In genomic region chr1:73579680-73580079, GRCm38 (mm10) we compare ENCODE assay signal across 21 mouse cellular contexts.
DNase-seq lines count a peak whose midpoint lies in the region; ATAC-seq and TF ChIP-seq lines count a peak whose summit lies in the region.
"Had no signal": no experiment of that assay in that cellular context is flagged by ENCODE, and none has a peak within 500 bp of the region (broad histone marks: within the 10 kb centered on the region; RNA-seq: fewer than 3 reads in every experiment).

No protein-coding gene starts in this region.

- no peak overlapping the region for H3K4me2 ChIP-seq in kidney, embryonic 14.5 days (replicated peaks; ENCODE audit: low read depth, low read length)
- no peak overlapping the region for H3K4me2 ChIP-seq in stomach, embryonic 16.5 days (ENCODE audit: low read depth, low read length)
- H3K4me2 ChIP-seq in stomach, postnatal 0 days (replicated peaks; ENCODE audit: low read depth), result no peak overlapping the region
- H3K4me2 ChIP-seq: hindbrain, embryonic 12.5 days had no signal

- no peak overlapping the region for H3K4me3 ChIP-seq in kidney, embryonic 14.5 days (ENCODE audit: low read length)
- H3K4me3 ChIP-seq in liver, adult 2 months (ENCODE audit: insufficient read depth, low read depth, low read length), result no peak overlapping the region
- no peak overlapping the region for H3K4me3 ChIP-seq in stomach, embryonic 16.5 days (replicated peaks; ENCODE audit: low read length)
- H3K4me3 ChIP-seq in stomach, postnatal 0 days (ENCODE audit: low read depth, low read length), result no peak overlapping the region
- H3K4me3 ChIP-seq: erythroblast, embryonic 14.5 days; forebrain, embryonic 10.5 days; heart, embryonic 10.5 days; hindbrain, embryonic 12.5 days had no signal

- H3K4me1 ChIP-seq in kidney, embryonic 14.5 days (ENCODE audit: control insufficient read depth, insufficient read depth, low read length), result no peaks in the 10 kb centered on the region; the same call in 1 of the 2 replicates
- no peaks in the 10 kb centered on the region for H3K4me1 ChIP-seq in liver, adult 2 months (ENCODE audit: control insufficient read depth, insufficient read depth, low read length)
- H3K4me1 ChIP-seq in stomach, embryonic 16.5 days (ENCODE audit: control insufficient read depth, insufficient read depth, low read length), result no peaks in the 10 kb centered on the region; the same call in 1 of the 2 replicates
- H3K4me1 ChIP-seq in stomach, postnatal 0 days (replicated peaks; ENCODE audit: control insufficient read depth, insufficient read depth), result no peaks in the 10 kb centered on the region
- H3K4me1 ChIP-seq: heart, embryonic 10.5 days; hindbrain, embryonic 12.5 days had no signal

- no peaks in the 10 kb centered on the region for H3K9me3 ChIP-seq in kidney, embryonic 14.5 days (ENCODE audit: control insufficient read depth, low read length)
- no peaks in the 10 kb centered on the region for H3K9me3 ChIP-seq in stomach, embryonic 16.5 days (replicated peaks; ENCODE audit: control insufficient read depth, low read length)
- no peaks in the 10 kb centered on the region for H3K9me3 ChIP-seq in stomach, postnatal 0 days (ENCODE audit: control insufficient read depth, low read length)
- H3K9me3 ChIP-seq: forebrain, embryonic 10.5 days; heart, embryonic 10.5 days; hindbrain, embryonic 12.5 days had no signal

- no peak for DNase-seq in kidney, adult 18-20 months
- peak; percentile 5 for DNase-seq in liver, adult 2 months (ENCODE audit: extremely low read depth, low read depth, low spot score)
- DNase-seq in liver, result no peak
- DNase-seq in stomach, postnatal 0 days (ENCODE audit: low spot score), result no peak
- DNase-seq in layer of hippocampus, adult 11-12 months (ENCODE audit: low spot score), result no peak
- DNase-seq: adrenal gland, adult 2 months; adrenal gland, postnatal 25 days; cerebellum, adult 18-20 months; cerebellum, adult 9-11 months; cerebellum, postnatal 36 days; gastrocnemius, postnatal 10 days; heart, adult 18-20 months; heart, postnatal 10 days; heart, postnatal 4 days had no signal

- ATAC-seq in kidney, embryonic 14.5 days (ENCODE audit: low FRiP score, low TSS enrichment), result no peak
- ATAC-seq in stomach, embryonic 16.5 days (ENCODE audit: insufficient read depth, low FRiP score), result peak; percentile 44; the same call in 1 of the 2 replicates
- no peak for ATAC-seq in stomach, postnatal 0 days (ENCODE audit: low FRiP score, low TSS enrichment)
- ATAC-seq: forebrain, embryonic 14.5 days had no signal

- WGBS in kidney, embryonic 14.5 days, result 78% methylated on average over 3 of the region's 3 CpGs
- 43% methylated on average over 3 of the region's 3 CpGs for WGBS in liver, adult 2 months
- 50% methylated on average over 3 of the region's 3 CpGs for WGBS in stomach, embryonic 16.5 days
- WGBS in stomach, postnatal 0 days, result 57% methylated on average over 3 of the region's 3 CpGs

- H3K36me3 ChIP-seq in kidney, embryonic 14.5 days (ENCODE audit: control insufficient read depth, insufficient read depth, low read length), result no peaks in the 10 kb centered on the region
- H3K36me3 ChIP-seq in liver, adult 2 months (ENCODE audit: control insufficient read depth, insufficient read depth, low read length), result no peaks in the 10 kb centered on the region
- H3K36me3 ChIP-seq in stomach, embryonic 16.5 days (ENCODE audit: control insufficient read depth, insufficient read depth, low read length), result no peaks in the 10 kb centered on the region
- no peaks in the 10 kb centered on the region for H3K36me3 ChIP-seq in stomach, postnatal 0 days (ENCODE audit: control insufficient read depth, insufficient read depth, low read length)
- H3K36me3 ChIP-seq: forebrain, embryonic 10.5 days; heart, embryonic 10.5 days; hindbrain, embryonic 12.5 days had no signal

- H3K27ac ChIP-seq in kidney, embryonic 14.5 days (ENCODE audit: low read depth, low read length), result peak overlapping the region; percentile 12; the same call in 1 of the 2 replicates
- no peak overlapping the region for H3K27ac ChIP-seq in liver, adult 2 months (replicated peaks; ENCODE audit: insufficient read depth, low read depth, low read length)
- 0 out of 2 replicates have a peak overlapping the region, but pooled peaks have one; percentile 31 for H3K27ac ChIP-seq in stomach, embryonic 16.5 days (ENCODE audit: low read length)
- H3K27ac ChIP-seq in stomach, postnatal 0 days (replicated peaks), result no peak overlapping the region
- H3K27ac ChIP-seq: forebrain, embryonic 10.5 days; heart, embryonic 10.5 days; hindbrain, embryonic 12.5 days had no signal

- H3K27me3 ChIP-seq in kidney, embryonic 14.5 days (ENCODE audit: control insufficient read depth, insufficient read depth, low read length), result no peaks in the 10 kb centered on the region
- H3K27me3 ChIP-seq in liver, adult 2 months (ENCODE audit: control insufficient read depth, insufficient read depth, low read length), result no peaks in the 10 kb centered on the region
- H3K27me3 ChIP-seq in stomach, embryonic 16.5 days (ENCODE audit: control insufficient read depth, insufficient read depth, low read length), result no peaks in the 10 kb centered on the region
- no peaks in the 10 kb centered on the region for H3K27me3 ChIP-seq in stomach, postnatal 0 days (ENCODE audit: control insufficient read depth, insufficient read depth, low read length)
- H3K27me3 ChIP-seq: hindbrain, embryonic 12.5 days had no signal

- no peak overlapping the region for H3K9ac ChIP-seq in kidney, embryonic 14.5 days (ENCODE audit: low read depth, low read length)
- H3K9ac ChIP-seq in liver, adult 2 months (ENCODE audit: low read depth, low read length), result no peak overlapping the region
- H3K9ac ChIP-seq in stomach, embryonic 16.5 days (ENCODE audit: low read length), result no peak overlapping the region
- H3K9ac ChIP-seq in stomach, postnatal 0 days (ENCODE audit: low read length), result no peak overlapping the region
- H3K9ac ChIP-seq: hindbrain, embryonic 12.5 days had no signal

- no peak for TF ChIP-seq EP300 in stomach, postnatal 0 days (optimal IDR thresholded peaks at IDR 0.05)

- no peaks in the 10 kb centered on the region for H3K79me2 ChIP-seq in liver, adult 2 months (ENCODE audit: control insufficient read depth, insufficient read depth, low read length)

- no peak for TF ChIP-seq POLR2A in liver, adult 2 months (IDR thresholded peaks at IDR 0.05; ENCODE audit: extremely low read depth, insufficient read depth, low read length)

- TF ChIP-seq CTCF in liver, adult 2 months (IDR thresholded peaks at IDR 0.05; ENCODE audit: low read depth, low read length), result no peak
- no peak for TF ChIP-seq CTCF in stomach, postnatal 0 days (IDR thresholded peaks at IDR 0.05; ENCODE audit: low read depth)

Comparison
In these comparisons a context has a peak if more than half of its experiments do, and no peak if none do; other contexts are left out.
1. H3K27ac ChIP-seq: peak in kidney, embryonic 14.5 days (single experiment) and stomach, embryonic 16.5 days (single experiment); none in liver, adult 2 months (single experiment) and stomach, postnatal 0 days (single experiment).